Mouse (Mus musculus) testis, adult 2 months (tissue): ENCODE results near the gene Slc26a8.

Source experiments
- CTCF ChIP-seq: fragments of 200-500 bp; IDR thresholded peaks from 2 replicates; pipeline ENCODE4 v1.5.1; 2012; ENCODE audit warnings: low read depth, mild to moderate bottlenecking, inconsistent platforms, low read length, moderate library complexity; ENCODE audit not compliant: control insufficient read depth, insufficient read depth, insufficient replicate concordance
- POLR2A ChIP-seq: fragments of 200-500 bp; IDR thresholded peaks from 2 replicates; pipeline ENCODE4 v1.6.1; 2012; ENCODE audit warnings: low read depth, mild to moderate bottlenecking, inconsistent platforms, low read length, moderate library complexity; ENCODE audit not compliant: control insufficient read depth

- TF ChIP-seq CTCF = no peak
- TF ChIP-seq POLR2A = no peak
Observed at GRCm38 (mm10) chr17:28691687-28692340, 1.8 kb upstream of the Slc26a8 start.
